Mouse (Mus musculus) liver, embryonic 18 days (tissue): ENCODE measurements around the gene Camk2g. TPM values are rescaled to one million over a fixed set of nuclear protein-coding genes. Genes with fewer than 3 reads are reported as not detected.

ENCODE experiments used
- polyA plus RNA-seq: library from polyadenylated mRNA; depleted of rRNA; stranded (reverse); fragments of >200 nt; gene quantifications from 2 replicates; pipeline ENCODE4 v1.2.3, GENCODE M21; 2012; rRNA removed

The Camk2g gene
- polyA plus RNA-seq: 5.0 and 7.0 TPM in 2 replicates

GRCm38 (mm10) chr14:20793758-20794531, at the start of gene Camk2g:
TSS of gene Camk2g (minus strand) at chr14:20794088.

GRCm38 (mm10) chr14:20836171-20836904, 42.5 kb upstream of the Camk2g start, which contains the start of gene Plau:
TSS of gene Plau (plus strand) at chr14:20836660.

GRCm38 (mm10) chr14:20733952-20734774, 59.7 kb downstream of the Camk2g start, which contains the start of gene Ndst2:
TSS of gene Ndst2 (minus strand) at chr14:20734562.

GRCm38 (mm10) chr14:20707201-20708190, 86.4 kb downstream of the Camk2g start, which contains the start of gene Zswim8:
TSS of gene Zswim8 (plus strand) at chr14:20707552.

GRCm38 (mm10) chr14:20702741-20703381, 91.0 kb downstream of the Camk2g start, which contains the start of gene Chchd1:
TSS of gene Chchd1 (plus strand) at chr14:20703006.

GRCm38 (mm10) chr14:20694884-20695760, 98.8 kb downstream of the Camk2g start, which contains the start of gene Fut11:
TSS of gene Fut11 (plus strand) at chr14:20694968.

Other genes starting within 250 kb of the Camk2g start
- 18.8 and 21.0 TPM in 2 replicates for gene Ppp3cb, start 247.5 kb downstream of the Camk2g start, polyA plus RNA-seq
- 1.1 and 1.3 TPM in 2 replicates for gene Usp54, start 153.0 kb downstream of the Camk2g start, polyA plus RNA-seq
- 0.10 and 0.30 TPM in 2 replicates for gene Myoz1, start 137.5 kb downstream of the Camk2g start, polyA plus RNA-seq
- 0.06 and 0.07 TPM in 2 replicates for gene Synpo2l, start 125.7 kb downstream of the Camk2g start, polyA plus RNA-seq
- gene Sec24c, start 119.8 kb downstream of the Camk2g start, polyA plus RNA-seq: 42.4 and 54.6 TPM in 2 replicates
- gene Fut11, start 99.1 kb downstream of the Camk2g start, polyA plus RNA-seq: 3.6 and 4.0 TPM in 2 replicates
- 51.1 and 53.3 TPM in 2 replicates for gene Chchd1, start 91.1 kb downstream of the Camk2g start, polyA plus RNA-seq
- 22.2 and 24.9 TPM in 2 replicates for gene Zswim8, start 86.5 kb downstream of the Camk2g start, polyA plus RNA-seq
- 17.3 and 20.4 TPM in 2 replicates for gene Ndst2, start 59.5 kb downstream of the Camk2g start, polyA plus RNA-seq
- gene Plau, start 42.6 kb upstream of the Camk2g start, polyA plus RNA-seq: 2.1 and 2.5 TPM in 2 replicates
- gene Vcl, start 135.3 kb upstream of the Camk2g start, polyA plus RNA-seq: 19.1 and 20.6 TPM in 2 replicates